Mouse (Mus musculus) heart, postnatal 0 days (tissue): ENCODE data around the gene Dennd6b. TPM values are rescaled to one million over a fixed set of nuclear protein-coding genes. Genes with fewer than 3 reads are reported as not detected.
A peak's percentile ranks its signal among the peaks of the same experiment; 100 is the strongest.

ENCODE experiments used
- ATAC-seq: fragments of 200-750 bp; cut with Nextera tagmentation; 2 replicates; pipeline ENCODE4 v1.8.0; 2017; ENCODE audit warnings: low read depth, moderate number of reproducible peaks, moderate library complexity; ENCODE audit not compliant: insufficient read depth
- DNase-seq: peaks from one replicate; pipeline ENCODE4 v3.0.0-alpha.2; 2016; ENCODE audit warnings: low spot score
- H3K27ac ChIP-seq: fragments of 300-500 bp; sonication (generic); 2 replicates; pipeline ENCODE4 v1.5.1; 2014; ENCODE audit warnings: low read depth, mild to moderate bottlenecking
- H3K27me3 ChIP-seq: fragments of 300-500 bp; sonication (generic); 2 replicates; pipeline ENCODE4 v1.6.1; 2014; ENCODE audit warnings: low read length, mixed read lengths; ENCODE audit not compliant: control insufficient read depth, insufficient read depth
- H3K36me3 ChIP-seq: fragments of 300-500 bp; sonication (generic); replicated peaks from 2 replicates; pipeline ENCODE4 v1.6.1; 2014; ENCODE audit warnings: low read length, mixed read lengths; ENCODE audit not compliant: control insufficient read depth, insufficient read depth
- H3K4me1 ChIP-seq: fragments of 300-500 bp; sonication (generic); 2 replicates; pipeline ENCODE4 v1.6.1; 2014; ENCODE audit warnings: antibody characterized with exemption; ENCODE audit not compliant: control insufficient read depth, insufficient read depth
- H3K4me2 ChIP-seq: fragments of 300-500 bp; sonication (generic); 2 replicates; pipeline ENCODE4 v1.6.1; 2014; ENCODE audit warnings: low read depth, mild to moderate bottlenecking, low read length, moderate library complexity
- H3K4me3 ChIP-seq: fragments of 300-500 bp; sonication (generic); 2 replicates; pipeline ENCODE4 v1.5.1; 2014; ENCODE audit warnings: low read depth, low read length
- H3K9ac ChIP-seq: fragments of 300-500 bp; sonication (generic); replicated peaks from 2 replicates; pipeline ENCODE4 v1.6.1; 2014; ENCODE audit warnings: low read depth, low read length, mixed read lengths
- H3K9me3 ChIP-seq: fragments of 300-500 bp; sonication (generic); replicated peaks from 2 replicates; pipeline ENCODE4 v1.6.1; 2016; ENCODE audit warnings: low read length; ENCODE audit not compliant: control insufficient read depth
- CTCF ChIP-seq: IDR thresholded peaks from 2 replicates; pipeline ENCODE4 v1.5.1; 2016; ENCODE audit warnings: antibody characterized with exemption, control low read depth, low read depth
- EP300 ChIP-seq: IDR thresholded peaks from 2 replicates; pipeline ENCODE4 v1.6.1; 2016; ENCODE audit warnings: antibody characterized with exemption, low read depth
- WGBS: fragments of 180-500 bp; shearing (Covaris S2); extraction: QIAGEN DNeasy Blood & Tissue Kit; methylation state at CpG from one replicate; pipeline ENCODE4 v1.1.7; 2014; 5-methylcytosine and 5-hydroxymethylcytosine counted together
- polyA plus RNA-seq: library from polyadenylated mRNA; unstranded; fragments of >200 nt; fragmentation: Nextera tagmentation; extraction: Ambion mirVana; gene quantifications from 2 replicates; pipeline ENCODE4 v1.2.1, GENCODE M21; 2015
- total RNA-seq: library from RNA; depleted of rRNA; stranded (reverse); fragments of >200 nt; gene quantifications from 2 replicates; pipeline ENCODE4 v1.2.3, GENCODE M21; 2014; ENCODE audit warnings: low replicate concordance

Gene Dennd6b
- total and polyA plus RNA-seq, 2 experiments from 2014 or later = 14.5 to 15.2 TPM

DNA sequence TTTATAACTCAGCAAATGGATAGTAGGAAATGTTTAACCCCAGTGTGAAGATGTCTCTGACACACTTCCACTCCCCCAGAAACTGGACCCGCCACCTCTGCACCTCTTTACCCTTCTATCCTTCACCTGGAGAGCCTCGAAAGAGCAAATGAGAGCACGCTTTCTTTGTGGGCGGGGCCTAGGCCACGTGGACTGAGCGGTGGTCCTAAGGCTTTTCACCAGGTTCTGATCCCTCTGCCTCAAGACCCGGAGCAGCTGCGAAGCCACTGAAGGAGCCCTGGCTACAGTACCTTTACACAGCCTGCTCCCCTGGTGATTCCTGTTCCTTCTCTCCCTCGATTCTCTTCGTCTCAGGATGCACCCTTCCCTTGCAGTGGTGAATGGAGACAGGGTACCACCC is 48.8 kb downstream of the Dennd6b start:
- Histone ChIP-seq H3K4me2 (no peak overlapping the region), H3K27ac (no peak overlapping the region), H3K9ac (no peak overlapping the region), H3K27me3 (peaks cover 51% of the 10 kb centered on the region), H3K4me1 (peaks cover 15% of the 10 kb centered on the region), H3K9me3 (no peaks in the 10 kb centered on the region), H3K4me3 (no peak overlapping the region), H3K36me3 (no peaks in the 10 kb centered on the region)
- no peak for TF ChIP-seq EP300
- TF ChIP-seq CTCF = no peak
- 26% methylated on average over 10 of the region's 10 CpGs for WGBS
- ATAC-seq (no peak), DNase-seq (no peak)

DNA sequence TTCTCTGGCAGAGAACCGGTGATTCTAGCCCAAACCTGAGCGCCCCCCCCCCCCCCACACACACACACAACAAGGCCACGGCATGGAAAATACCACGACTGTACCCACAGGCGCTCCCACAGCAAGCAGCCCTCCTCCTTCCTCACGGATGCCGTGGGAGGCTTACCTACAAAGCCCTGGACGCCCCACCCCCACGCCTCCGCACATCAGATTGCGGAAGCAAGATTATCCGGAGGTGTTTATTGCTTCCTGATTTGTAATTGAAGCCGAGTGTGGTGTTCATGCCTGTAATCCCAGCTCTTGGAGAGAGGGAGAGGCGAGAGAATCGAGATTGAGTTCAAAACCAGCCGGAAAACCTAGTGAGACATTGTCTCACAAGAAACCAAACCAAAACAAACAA is 49.3 kb downstream of the Dennd6b start:
- TF ChIP-seq EP300 = no peak
- TF ChIP-seq CTCF = no peak
- H3K9me3 ChIP-seq = no peaks in the 10 kb centered on the region
- WGBS = 12% methylated on average over 15 of the region's 16 CpGs
- ATAC-seq (no peak), DNase-seq (no peak)
- no peak overlapping the region for H3K9ac ChIP-seq
- peak overlapping the region; percentile 52 for H3K4me2 ChIP-seq
- H3K4me1 ChIP-seq = peaks cover 15% of the 10 kb centered on the region
- H3K27me3 ChIP-seq = peaks cover 54% of the 10 kb centered on the region
- H3K27ac ChIP-seq = no peak overlapping the region
- H3K4me3 ChIP-seq = peak overlapping the region; percentile 26
- H3K36me3 ChIP-seq = no peaks in the 10 kb centered on the region

DNA sequence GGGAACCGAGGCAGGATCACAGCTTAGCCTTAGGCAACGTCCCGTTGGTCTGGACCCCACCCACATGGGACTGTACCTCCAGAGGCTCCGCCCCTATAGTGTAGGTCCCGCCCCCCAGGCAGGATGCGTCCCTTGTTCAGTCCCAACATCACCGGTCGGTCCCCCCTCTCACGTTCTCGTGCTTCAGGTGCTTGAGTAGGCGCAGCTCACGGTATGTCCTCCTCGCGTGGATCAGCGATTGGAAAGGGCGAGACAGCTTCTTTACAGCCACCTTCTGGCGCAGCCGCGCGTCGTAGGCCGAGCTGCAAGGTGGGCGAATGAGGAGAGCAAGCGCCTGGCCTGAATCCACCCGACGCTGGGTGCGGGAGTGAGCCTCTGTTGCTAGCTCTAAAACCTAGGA is 49.8 kb downstream of the Dennd6b start:
- H3K27me3 ChIP-seq = peaks cover 56% of the 10 kb centered on the region
- H3K36me3 ChIP-seq = no peaks in the 10 kb centered on the region
- no peak for TF ChIP-seq EP300
- no peak for TF ChIP-seq CTCF
- peaks cover 15% of the 10 kb centered on the region for H3K4me1 ChIP-seq
- H3K9me3 ChIP-seq = no peaks in the 10 kb centered on the region
- H3K9ac ChIP-seq = no peak overlapping the region
- peak overlapping the region; percentile 52 for H3K4me2 ChIP-seq
- no peak overlapping the region for H3K27ac ChIP-seq
- 2% methylated on average over 27 of the region's 27 CpGs for WGBS
- DNase-seq (no peak), ATAC-seq (0 out of 2 replicates have a peak, but pooled peaks have one; percentile 31)
- H3K4me3 ChIP-seq = peak overlapping the region; percentile 26

DNA sequence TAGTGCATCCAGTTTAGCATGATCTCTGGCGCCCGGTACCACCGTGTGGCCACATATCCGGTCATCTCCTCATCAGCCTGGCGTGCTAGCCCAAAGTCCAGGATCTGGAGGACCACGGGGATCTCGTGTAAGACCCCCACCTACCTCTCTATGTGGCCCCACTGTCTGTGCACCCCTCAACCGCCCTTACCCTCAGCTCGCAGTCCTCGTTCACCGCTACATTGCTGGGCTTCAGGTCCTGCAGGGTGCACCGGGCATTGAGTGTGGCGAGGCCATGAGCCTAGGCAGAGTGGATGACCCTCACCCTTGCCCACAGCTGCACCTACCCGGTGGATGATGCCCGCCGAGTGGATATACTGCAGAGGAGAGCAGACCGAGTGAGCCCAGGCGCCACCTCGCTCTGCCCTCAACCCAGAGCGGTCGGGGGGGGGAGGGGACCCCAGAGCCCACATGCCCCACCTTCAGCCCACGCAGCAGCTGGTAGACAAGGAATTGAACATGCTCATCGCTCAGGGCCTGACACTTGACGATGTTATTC is 50.4 kb downstream of the Dennd6b start:
- Histone ChIP-seq H3K9ac (no peak overlapping the region), H3K27ac (no peak overlapping the region), H3K4me3 (no peak overlapping the region), H3K4me2 (no peak overlapping the region), H3K4me1 (peaks cover 15% of the 10 kb centered on the region), H3K9me3 (no peaks in the 10 kb centered on the region), H3K36me3 (no peaks in the 10 kb centered on the region), H3K27me3 (peaks cover 60% of the 10 kb centered on the region)
- no peak for DNase-seq
- TF ChIP-seq CTCF = no peak
- no peak for TF ChIP-seq EP300
- 68% methylated on average over 24 of the region's 24 CpGs for WGBS
- ATAC-seq = no peak

DNA sequence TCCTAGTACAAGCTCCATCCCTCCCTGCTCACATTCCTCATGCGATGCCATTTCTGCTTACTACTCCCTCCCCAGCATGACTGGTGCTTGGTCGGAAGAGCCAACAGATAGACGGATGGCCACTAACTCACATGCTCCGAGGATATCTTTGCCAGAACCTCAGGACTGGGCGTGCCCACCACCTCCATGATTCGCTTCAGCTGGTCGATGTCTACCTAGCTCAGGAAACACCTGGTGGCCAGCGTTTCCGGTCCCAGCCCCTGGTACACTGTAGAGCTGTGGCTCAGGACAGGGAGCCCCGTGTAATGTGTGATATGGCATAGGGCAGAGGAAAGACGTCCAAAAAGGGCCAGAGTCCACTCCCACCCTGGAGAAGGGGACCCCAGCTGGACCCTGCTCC is 51.3 kb downstream of the Dennd6b start:
- Histone ChIP-seq H3K4me1 (peaks cover 15% of the 10 kb centered on the region), H3K27ac (no peak overlapping the region), H3K4me3 (no peak overlapping the region), H3K9me3 (no peaks in the 10 kb centered on the region), H3K36me3 (no peaks in the 10 kb centered on the region), H3K9ac (no peak overlapping the region), H3K4me2 (no peak overlapping the region), H3K27me3 (peaks cover 54% of the 10 kb centered on the region)
- ATAC-seq (no peak), DNase-seq (no peak)
- TF ChIP-seq EP300 (no peak), CTCF (no peak)
- 69% methylated on average over 11 of the region's 11 CpGs for WGBS

DNA sequence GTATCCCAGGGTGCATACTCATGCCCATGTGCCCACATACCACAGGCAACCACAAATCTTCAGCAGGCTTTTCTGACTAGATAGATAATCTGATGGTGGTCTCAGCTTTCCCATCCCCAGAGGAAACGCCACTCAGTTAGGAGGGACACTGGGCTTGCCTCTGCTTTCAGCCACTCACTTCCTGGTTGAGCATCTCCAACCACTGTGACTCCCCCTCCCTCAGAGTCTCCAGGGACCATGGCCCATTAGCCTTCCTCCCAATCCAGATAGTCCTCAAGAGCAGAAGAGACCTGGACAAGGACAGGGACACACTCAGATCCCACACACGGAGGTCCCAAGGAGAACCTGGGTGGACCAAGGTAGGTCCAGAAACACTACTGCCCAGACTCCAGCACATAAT is 53.2 kb downstream of the Dennd6b start:
- ATAC-seq = no peak
- no peak for TF ChIP-seq EP300
- no peak for TF ChIP-seq CTCF
- H3K36me3 ChIP-seq = no peaks in the 10 kb centered on the region
- no peak overlapping the region for H3K27ac ChIP-seq
- H3K4me1 ChIP-seq = peaks cover 12% of the 10 kb centered on the region
- H3K4me3 ChIP-seq = no peak overlapping the region
- peaks cover 43% of the 10 kb centered on the region for H3K27me3 ChIP-seq
- H3K4me2 ChIP-seq = no peak overlapping the region
- WGBS = 60% methylated on average over 2 of the region's 2 CpGs
- H3K9me3 ChIP-seq = no peaks in the 10 kb centered on the region
- no peak overlapping the region for H3K9ac ChIP-seq
- no peak for DNase-seq
